Mouse (Mus musculus) layer of hippocampus, adult 9-10 months (tissue): ENCODE data around the gene Gm10097.

Experiments
- DNase-seq: peaks from one replicate; pipeline ENCODE4 v3.0.0; 2022; ENCODE audit warnings: low spot score

The Gm10097 gene

GRCm38 (mm10) chr10:5068676-5069265, at the start of gene Gm10097:
Gm10097 (plus strand) TSS chr10:5069192.
- DNase-seq = no peak

GRCm38 (mm10) chr10:5025906-5026305, 43.1 kb upstream of the Gm10097 start:
- no peak for DNase-seq

GRCm38 (mm10) chr10:5027208-5027607, 41.8 kb upstream of the Gm10097 start:
- no peak for DNase-seq

GRCm38 (mm10) chr10:5028301-5028700, 40.7 kb upstream of the Gm10097 start:
- DNase-seq = no peak

GRCm38 (mm10) chr10:5029161-5029560, 39.8 kb upstream of the Gm10097 start:
- DNase-seq = no peak

GRCm38 (mm10) chr10:5029883-5030282, 39.1 kb upstream of the Gm10097 start:
- no peak for DNase-seq

GRCm38 (mm10) chr10:5032192-5033048, 36.6 kb upstream of the Gm10097 start:
- no peak for DNase-seq

- no peak for DNase-seq
Observed at GRCm38 (mm10) chr10:5041254-5041653, 27.7 kb upstream of the Gm10097 start.

GRCm38 (mm10) chr10:5044481-5044880, 24.5 kb upstream of the Gm10097 start:
- no peak for DNase-seq

GRCm38 (mm10) chr10:5045213-5045612, 23.8 kb upstream of the Gm10097 start:
- DNase-seq = no peak

GRCm38 (mm10) chr10:5045671-5046070, 23.3 kb upstream of the Gm10097 start:
- DNase-seq = no peak

GRCm38 (mm10) chr10:5056243-5056735, 12.7 kb upstream of the Gm10097 start:
- no peak for DNase-seq

- DNase-seq = no peak
Observed at GRCm38 (mm10) chr10:5056940-5057339, 12.1 kb upstream of the Gm10097 start.

GRCm38 (mm10) chr10:5057661-5058060, 11.3 kb upstream of the Gm10097 start:
- DNase-seq = no peak

GRCm38 (mm10) chr10:5058876-5059275, 10.1 kb upstream of the Gm10097 start:
- no peak for DNase-seq

GRCm38 (mm10) chr10:5059983-5060382, 9.0 kb upstream of the Gm10097 start:
- no peak for DNase-seq

- no peak for DNase-seq
Observed at GRCm38 (mm10) chr10:5067113-5067512, 1.9 kb upstream of the Gm10097 start.

- no peak for DNase-seq
Observed at GRCm38 (mm10) chr10:5070168-5070940, 1.4 kb downstream of the Gm10097 start.

- no peak for DNase-seq
Observed at GRCm38 (mm10) chr10:5070941-5071231, 1.9 kb downstream of the Gm10097 start.

- no peak for DNase-seq
Observed at GRCm38 (mm10) chr10:5072054-5072453, 3.1 kb downstream of the Gm10097 start.

- DNase-seq = no peak
Observed at GRCm38 (mm10) chr10:5075724-5076123, 6.7 kb downstream of the Gm10097 start.

- no peak for DNase-seq
Observed at GRCm38 (mm10) chr10:5079945-5080468, 11.0 kb downstream of the Gm10097 start.

GRCm38 (mm10) chr10:5083716-5084115, 14.7 kb downstream of the Gm10097 start:
- no peak for DNase-seq
